Mouse (Mus musculus) 416B (cell line): Measurements from ENCODE around the gene Rpusd3.

Source experiments
- DNase-seq: peaks from one replicate; pipeline ENCODE4 v3.0.0; 2011; ENCODE audit warnings: low read depth

Gene Rpusd3

DNA sequence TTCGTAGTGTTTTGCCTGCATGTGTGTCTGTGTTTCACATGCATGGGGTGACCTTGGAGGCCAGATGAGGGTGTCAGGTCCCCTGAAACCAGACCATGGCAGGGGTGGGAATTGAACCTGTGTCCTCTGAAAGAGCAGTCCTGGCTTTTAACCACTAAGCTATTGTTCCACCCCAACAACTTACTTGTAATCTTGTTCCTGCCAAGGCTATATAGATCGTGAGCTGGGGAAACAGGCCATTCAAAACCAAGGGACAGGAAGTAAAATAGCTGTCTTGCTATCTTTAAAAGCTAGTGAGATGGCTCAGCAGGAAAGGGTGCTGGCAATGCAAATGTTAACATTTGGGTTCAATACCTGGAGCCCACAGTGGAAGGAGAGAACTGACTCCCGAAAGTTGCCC, 10.8 kb upstream of the Rpusd3 start:
- no peak for DNase-seq

DNA sequence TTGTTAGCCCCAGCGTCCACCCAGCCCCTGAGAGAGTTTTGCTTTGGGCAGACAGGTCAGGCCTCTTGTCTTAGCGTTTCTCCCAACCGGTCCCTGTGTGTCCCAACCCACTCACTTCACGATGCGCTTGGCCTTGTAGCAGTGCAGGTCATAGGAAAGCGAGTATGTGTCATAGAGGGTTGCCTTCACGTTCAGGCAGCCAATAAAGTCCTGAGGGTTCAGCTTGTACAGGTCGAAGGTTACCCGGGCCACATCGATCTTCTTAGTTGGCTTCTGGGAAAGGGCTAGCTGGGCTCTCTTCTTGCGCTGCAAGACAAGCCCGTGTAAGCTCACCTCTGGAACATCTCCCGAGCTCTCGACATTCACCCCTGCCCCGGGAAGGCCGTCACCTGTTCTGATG, 8.9 kb upstream of the Rpusd3 start:
- DNase-seq, result no peak

DNA sequence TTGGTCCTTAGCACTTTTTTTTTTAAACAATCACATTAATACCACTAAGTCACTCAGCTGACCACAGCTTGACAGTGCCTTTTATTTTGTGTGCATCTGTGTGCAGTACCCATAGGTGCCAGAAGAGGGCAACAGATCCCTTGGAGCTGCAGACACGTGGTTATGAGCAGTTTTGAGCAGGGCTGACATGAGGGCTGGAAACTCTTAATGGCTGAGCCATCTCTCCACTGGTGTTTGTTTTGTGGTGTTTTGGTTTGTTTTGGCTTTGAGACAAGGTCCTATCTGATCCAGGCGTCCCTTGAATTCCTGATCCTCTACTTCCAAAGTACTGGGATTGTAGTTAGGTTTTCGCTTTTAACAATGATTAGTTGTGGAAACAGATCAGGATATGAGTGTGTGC, 8.3 kb upstream of the Rpusd3 start:
- DNase-seq, result peak; percentile 75

DNA sequence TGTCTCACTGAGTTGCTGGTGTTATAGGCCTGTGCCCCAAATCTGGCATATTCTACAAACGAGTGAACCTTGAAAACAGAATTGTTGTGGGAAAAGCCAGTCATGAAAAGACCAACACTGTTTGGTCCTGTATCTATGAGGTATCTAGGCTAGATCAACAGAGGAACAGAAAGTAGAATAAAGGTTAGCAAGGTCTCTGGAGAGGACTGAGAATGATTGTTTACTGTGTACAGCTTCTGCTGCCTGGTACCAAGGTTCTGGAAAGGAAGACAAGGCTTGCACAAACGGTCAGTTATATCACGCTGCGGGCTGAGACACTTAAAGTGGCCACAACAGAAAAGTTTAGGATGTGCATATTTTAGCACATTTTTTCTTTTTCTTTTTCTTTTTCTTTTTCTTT, 7.6 kb upstream of the Rpusd3 start:
- DNase-seq, result no peak

DNA sequence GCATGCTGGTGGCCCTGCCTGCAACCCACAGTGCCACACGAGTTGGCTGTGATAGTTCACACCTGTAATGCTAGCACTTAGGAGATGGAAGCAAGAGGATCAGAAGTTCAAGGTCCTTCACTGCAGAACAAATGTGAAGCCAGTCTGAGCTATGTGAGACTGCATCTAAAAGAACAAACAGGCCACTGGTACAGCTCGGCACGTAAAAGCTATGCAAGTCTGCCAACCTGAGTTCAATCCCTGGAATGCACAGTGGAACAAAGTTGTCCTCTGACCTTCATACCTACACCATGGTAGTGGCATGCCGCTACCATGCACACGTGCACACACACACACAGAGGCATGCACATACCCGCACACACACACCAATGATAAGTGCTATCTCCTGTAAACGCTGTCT, 5.0 kb upstream of the Rpusd3 start:
- no peak for DNase-seq

DNA sequence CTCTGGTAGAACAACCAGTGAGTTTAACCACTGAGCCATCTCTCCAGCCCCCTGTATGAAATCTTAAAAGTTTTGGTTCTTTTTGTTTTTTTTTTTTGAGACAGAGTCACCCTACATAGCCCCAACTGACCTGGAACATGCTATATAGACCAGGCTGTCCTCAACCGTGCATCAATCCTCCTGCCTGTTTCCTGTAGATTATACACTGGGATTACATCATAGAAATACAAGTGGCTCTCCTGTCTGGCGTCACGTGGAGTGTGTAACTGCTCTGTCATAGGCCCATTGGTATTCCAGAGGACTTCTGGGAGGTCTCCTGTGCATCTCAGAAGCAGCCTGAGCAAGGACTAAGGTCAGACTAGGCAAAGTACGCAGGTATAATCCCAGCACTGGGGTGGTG, 3.9 kb upstream of the Rpusd3 start:
- DNase-seq, result peak; percentile 70

DNA sequence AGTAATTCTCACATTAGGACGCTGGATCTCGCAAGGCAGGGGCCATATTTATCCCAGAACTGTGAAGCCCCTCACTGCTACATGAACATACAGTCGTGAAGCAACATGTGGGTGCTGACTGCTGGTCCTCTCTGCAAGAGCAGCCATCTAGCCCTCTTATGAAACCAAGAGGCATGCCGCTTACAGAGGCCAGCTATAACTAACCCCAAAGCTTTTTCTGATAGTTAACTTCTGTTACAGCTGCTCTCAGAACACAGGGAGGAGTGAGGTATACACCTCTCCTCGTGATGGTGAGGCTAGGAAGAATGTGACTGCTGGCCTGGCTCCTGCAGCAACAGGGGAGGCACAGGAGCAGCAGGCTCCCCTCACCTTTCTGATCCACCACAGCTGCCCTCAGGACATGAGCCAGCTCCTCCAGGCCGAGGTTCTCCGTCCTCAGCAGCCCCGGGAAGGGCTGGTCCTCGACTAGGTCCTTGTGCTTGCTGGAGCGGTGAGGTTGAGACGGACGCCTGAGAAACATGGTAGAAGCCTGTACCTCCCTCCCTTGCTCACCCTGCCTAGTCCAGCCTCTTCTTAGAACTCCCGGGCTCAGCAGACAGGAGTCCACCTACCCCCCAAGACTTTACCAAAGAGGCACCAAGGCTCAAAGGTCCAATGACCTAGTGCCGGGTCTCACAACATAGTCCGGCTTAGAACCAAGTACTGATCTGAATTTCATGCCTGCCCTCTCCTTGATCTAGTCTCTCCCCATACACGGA, 520 bp downstream of the Rpusd3 start:
- peak; percentile 29 for DNase-seq

DNA sequence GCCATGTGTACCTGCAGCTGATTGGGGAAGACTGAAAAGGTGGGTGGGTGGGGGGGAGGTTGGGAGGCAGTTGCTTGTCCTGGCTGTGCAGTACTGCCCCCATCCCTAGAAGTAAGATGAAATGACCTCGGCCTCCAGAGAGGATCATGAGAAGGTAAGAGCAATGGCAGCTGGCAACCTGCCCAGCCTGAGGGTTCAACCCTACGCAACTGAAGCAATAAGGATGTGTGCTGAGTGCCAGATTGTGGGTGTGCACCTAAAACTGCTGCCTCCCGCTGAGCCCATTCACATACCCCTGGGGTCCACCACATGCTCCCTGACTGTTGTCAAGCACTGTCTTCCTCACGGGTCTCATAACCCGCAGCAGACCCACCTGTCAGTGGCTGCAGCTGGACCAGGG, 2.7 kb downstream of the Rpusd3 start:
- DNase-seq, result peak; percentile 52

DNA sequence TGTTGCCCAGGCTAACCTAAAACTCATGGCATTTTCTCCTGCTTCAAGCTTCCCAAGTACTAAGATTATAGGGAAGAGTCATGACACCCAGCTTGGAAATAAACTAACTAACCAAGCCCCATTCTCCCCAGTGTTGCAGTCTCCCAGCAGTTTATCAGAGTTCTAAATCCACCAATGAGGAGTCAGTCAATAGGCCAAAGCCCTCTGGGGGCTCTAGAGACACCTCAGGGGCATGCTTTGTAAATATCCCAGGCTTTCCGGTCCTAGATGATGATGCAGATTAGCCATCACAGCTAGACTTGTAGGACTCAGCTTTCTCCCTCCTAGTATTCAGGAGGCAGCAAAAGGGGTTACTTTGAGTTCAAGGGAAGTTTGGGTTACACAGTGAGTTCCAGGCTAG, 9.1 kb downstream of the Rpusd3 start:
- no peak for DNase-seq

DNA sequence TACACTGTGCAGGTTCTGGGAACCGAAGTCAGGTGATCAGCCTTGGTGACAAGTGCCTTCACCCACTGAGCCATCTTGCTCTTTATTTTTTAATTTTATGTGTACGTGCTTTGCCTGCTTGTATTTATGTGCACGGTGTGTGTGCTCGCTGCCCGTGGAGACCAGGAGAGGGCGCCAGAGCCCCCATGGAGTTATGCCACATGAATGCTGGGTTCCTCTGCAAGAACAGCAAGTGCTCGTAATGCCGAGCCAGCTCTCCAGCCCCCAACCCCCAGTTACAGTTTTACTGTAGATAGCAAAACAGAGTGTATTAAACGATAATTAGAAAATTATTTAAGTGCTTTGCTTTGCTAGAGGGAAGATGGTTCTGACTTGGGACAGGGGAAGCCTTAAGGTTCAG, 12.5 kb downstream of the Rpusd3 start:
- DNase-seq, result peak; percentile 37

DNA sequence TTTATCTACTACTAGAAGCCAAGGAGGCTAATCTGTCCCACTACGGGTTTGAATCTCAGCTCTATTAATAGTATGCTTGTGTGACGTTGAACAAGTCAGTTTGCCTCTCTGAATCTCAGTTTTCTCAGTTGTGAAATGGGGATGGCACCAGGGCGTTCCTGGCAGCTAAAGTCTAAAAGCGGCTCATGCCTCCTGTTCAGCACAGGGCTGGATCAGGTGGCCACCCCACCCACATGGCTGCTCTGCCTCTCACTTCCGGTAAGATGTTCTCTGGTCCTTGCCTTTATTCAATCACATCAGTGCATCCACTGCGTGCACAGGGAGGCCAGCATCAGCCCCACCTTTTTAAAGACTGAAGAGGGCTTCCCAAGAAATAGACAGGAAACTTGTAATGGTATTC, 13.7 kb downstream of the Rpusd3 start:
- no peak for DNase-seq

DNA sequence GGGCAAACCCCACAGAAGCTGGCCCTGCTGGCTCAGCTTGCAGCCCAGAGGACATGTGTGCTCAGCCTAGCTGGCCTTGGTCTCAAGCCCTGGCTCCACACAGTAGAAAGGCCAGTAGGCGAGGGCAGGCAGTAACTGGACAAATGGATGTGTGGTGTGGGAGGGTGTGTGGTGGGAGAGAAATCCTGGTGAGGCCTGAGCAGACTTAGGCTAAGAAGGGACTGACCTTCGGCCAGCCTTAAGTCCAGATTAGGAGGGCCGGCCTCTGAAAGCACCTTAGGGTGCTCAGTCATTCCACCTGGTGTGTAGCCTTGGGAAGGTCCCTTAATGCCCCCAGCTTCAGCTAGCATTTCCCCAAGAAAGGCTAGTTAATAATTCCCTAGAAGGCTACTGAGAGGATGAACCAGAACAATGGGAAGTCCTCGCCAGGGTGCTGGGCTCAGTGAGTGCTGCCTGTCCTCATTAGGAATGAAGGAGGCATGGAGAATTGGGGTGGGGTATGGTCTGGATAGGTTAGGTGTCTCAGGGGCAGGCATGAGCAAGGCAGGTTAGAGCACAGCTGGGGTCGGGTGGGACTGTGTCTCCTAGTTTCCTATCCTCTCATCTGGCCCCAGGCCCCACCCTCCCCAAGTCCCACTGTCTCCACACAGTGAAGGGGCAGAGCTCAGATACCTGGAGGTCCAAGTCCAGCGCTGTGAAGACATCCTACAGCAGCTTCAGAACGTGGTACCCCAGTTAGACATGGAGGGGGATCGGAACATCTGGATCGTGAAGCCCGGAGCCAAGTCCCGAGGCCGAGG, 14.3 kb downstream of the Rpusd3 start:
- no peak for DNase-seq

DNA sequence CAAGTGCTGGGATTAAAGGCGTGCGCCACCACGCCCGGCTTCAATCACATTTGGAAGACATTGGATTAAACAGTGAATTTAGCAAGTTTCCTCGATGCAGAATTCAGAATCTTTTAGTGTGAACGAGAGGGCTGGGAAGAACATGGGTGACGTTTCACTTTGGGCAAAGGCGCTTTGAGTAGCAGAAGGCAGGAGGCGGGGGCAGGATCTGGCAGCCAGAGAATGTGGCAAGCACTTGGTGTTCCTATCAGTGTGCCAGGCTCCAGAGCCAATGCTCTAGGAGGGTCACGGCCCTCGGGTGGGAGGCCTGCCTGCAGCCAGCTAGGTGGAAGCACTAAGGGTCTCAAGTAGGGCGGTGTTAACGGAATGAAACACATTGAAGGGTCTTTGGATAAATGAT, 17.0 kb downstream of the Rpusd3 start:
- DNase-seq, result no peak

DNA sequence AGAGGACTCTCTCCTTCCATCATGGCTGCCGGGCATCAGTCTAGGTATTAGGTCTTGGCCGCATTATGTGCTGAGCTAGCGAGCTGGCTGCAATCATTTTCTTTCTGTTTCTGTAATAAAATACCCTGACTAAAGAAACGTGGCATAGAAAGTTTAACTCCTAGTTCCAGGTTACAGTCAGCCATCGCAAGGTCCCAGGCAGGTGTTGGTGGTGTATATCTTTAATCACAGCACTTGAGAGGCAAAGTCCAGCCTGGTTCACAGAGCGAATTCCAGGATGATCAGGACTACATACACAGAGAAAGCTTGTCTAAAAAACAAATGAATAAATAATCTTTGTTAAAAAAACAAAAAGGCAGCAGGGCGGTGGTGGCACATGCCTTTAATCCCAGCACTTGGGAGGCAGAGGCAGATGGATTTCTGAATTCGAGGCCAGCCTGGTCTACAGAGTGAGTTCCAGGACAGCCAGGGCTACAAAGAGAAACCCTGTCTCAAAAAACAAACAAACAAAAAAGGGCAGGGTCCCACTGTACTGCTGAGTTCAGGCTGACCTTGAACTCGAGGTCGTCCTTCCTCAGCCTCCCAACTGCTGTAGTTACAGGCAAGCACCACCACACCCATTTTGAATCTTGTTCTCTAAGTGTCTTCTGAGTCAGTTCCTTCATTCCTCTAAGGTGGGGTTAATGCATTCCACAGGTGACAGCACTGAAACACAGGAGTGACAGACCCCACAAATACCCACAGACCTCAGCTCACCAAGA, 22.7 kb downstream of the Rpusd3 start:
- no peak for DNase-seq

DNA sequence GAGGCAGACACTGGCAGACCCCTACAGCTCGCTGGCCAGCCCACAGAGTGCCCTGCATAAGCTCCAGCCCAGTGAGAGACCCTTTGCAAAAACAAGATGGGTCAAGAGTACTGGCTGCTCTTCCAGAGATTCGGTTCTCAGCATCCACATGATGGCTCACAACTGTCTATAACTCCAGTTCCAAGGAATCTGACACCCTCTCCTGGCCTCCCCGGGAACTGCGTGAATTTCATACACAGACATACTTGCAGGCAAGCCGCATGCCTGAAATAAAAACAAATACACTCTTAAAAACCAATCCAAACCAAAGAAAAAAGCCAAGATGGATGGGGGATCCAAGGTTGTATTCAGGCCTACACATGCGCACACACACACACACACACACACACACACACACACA, 23.6 kb downstream of the Rpusd3 start:
- DNase-seq, result no peak

DNA sequence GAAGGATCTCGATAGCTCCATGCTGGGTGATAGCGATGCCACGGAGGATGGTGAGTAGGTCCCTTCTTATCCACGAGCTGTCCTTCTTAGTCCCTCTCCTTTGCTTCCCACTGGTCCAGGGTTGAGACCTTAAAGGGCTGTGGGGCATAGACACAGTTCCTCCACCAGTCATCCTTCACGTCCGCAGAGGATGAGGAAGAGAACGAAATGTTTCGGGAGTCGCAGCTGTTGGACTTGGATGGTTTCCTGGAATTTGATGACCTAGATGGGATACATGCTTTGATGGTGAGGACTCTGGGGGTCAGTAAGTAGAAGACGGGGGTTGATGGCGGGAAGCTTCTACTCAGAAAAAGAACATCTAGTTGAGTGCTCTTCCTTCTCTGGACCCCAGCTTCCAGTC, 24.3 kb downstream of the Rpusd3 start:
- no peak for DNase-seq

DNA sequence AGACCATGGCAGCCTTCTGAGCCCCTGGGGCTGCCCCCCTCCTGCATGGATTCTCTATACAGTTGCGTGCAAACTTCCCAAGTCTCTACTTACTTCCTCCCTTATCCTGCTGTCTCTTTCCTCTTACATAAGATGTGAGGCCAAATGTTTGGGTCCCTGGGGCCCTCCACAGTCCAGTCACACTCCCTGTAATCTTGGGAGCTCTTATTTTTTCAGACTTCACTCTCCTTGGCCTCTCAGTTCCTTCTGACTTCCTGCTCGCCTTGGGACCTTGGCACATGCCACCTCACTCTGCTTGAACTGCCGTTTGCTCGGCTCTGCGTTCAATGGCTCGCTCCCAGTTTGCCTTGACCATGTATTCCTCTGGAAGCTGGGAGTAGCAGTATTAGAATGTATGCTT, 25.2 kb downstream of the Rpusd3 start:
- DNase-seq, result no peak

DNA sequence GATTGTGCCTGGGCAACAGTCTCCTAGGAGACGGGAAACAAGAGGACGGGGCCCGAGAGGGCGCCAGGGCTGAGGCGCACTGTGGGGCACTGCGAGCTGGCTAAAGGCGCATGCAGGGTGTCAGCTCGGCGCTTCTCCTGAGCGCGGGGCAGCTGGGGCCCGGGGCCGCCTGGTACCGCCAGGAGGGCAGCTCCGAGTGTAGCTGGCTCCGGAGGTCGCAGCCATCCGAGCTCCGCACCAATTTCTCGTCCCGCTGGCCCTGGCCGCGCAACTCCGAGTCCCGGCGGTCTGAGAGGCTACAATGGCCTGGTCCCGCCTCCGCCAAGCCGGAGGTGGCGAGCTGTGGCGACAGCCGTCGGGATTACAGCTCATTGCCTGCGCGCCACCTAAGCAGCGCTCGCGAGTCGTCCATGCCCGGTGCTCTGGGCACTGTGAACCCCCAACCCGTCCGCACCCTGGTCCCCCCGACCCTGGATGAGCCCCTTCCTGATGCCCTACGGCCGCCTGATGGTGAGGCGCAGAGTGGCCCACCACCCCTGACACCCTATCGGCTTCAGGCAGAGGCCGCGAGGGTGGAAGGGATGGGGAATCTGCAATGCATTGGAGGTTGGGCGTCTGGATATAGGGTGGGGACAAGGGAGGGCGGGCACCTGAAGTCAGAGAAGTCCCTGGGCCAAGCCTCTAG, 26.6 kb downstream of the Rpusd3 start:
- DNase-seq, result no peak

DNA sequence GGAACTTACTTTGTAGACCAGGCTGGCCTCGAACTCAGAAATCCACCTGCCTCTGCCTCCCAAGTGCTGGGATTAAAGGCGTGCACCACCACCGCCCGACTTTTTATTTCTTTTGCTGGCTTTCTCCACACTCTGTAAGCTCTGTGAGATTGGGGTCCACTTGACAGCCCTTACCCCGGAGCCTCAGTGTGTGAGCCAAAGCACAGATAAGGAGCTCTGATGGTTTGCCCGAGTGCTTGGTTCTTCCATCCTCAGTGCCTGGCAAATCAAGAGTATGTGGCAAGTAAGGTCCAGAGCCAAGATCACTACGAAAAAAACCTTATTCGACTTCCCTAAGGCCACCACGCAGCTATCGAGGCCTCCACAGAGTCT, 27.1 kb downstream of the Rpusd3 start:
- no peak for DNase-seq

DNA sequence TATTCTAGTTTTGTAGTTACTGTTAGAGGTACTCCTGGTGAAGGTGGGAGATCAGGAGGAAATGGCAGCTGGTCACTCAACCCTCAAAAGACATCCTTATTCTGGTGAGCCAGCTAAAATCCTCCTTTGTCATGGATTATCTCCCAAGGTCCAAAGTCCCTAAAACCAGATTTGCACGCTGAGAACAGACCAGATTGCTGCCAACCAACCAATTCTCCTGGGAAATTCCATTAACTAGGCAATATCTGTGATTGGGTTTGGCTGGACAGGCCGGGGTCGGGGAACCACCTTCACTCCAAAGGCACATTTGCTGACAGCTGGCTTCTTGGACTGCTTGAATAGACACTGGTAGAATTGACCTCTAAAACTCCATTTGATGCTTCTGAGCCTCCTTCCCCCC, 28.4 kb downstream of the Rpusd3 start:
- no peak for DNase-seq

DNA sequence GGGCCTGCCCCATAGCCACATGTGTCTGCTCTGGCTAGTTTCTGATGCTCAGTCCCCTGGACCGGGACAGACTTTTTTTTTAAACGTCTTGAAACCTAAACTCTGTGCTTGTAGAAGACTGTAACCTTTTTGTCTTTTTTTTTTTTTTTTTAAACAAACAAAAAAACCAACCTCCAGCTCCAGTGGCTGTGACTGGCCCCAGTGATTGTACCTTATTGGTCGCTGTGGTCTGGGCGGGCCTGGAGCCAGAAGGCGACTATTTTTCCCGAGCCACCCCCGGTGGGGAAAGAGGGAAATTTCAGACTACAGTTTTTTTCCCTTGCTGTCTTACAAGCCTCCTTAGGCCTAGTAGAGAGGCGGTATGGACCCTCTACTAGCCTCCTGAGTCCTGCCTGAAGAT, 30.2 kb downstream of the Rpusd3 start, which contains the start of gene Ttll3:
Gene Ttll3 (plus strand): TSS at position 301 of the 400 bp plus-strand sequence.
- DNase-seq, result no peak

DNA sequence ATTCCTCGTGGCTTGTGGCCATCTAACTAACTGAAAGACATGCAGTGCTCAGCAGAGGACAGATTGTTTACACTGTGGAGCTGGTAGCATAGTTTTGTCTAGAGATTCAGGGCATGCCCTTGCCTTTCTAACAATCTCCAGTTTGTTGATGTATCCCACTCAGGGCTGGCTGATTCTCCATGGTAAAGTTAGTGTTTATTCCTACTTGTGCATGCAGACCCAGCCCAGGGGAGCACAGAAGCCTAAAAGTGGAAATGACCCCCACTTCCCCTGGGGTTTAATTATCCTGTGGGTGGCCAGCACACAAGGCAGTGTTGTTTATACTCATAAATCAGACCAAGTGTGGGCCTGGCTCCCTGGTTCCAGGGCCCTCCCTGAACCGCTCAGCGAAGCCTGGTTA, 33.1 kb downstream of the Rpusd3 start:
- no peak for DNase-seq
